Mouse (Mus musculus): ENCODE measurements around the gene Them7. TPM values are rescaled to one million over a fixed set of nuclear protein-coding genes. Genes with fewer than 3 reads are reported as not detected.

The Them7 gene
- polyA plus RNA-seq, 1 experiment from 2014 or later = not detected

DNA sequence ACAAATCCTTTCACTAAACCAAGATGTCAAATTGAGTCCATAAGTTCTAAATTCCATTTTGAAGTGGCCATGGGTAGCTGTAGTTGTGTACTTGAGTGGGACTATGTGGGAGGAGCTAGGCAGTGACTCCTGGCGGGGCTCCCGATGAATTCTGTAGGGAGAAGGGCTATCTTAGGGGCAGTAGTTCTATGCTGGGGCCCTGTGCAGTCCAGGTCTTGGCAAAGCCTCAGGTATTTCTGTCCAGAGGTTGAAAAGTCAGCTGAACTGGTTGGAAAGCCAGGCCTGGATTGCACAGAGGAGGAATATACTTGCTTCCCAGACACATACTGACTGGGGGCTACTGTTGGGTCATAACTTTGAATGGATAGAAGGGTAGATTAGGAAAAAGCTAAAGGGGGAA is 4.3 kb downstream of the Them7 start:
- WGBS = 79% methylated on average over 2 of the region's 2 CpGs
- Histone ChIP-seq H3K4me1 (ENCODE audit: control insufficient read depth, insufficient read depth, low read length) (peaks cover 3% of the 10 kb centered on the region; the same call in 1 of the 2 replicates), H3K9ac (ENCODE audit: low read length) (no peak overlapping the region), H3K27me3 (replicated peaks; ENCODE audit: control insufficient read depth, insufficient read depth, low read length) (peaks cover 9% of the 10 kb centered on the region), H3K4me2 (ENCODE audit: low read length) (no peak overlapping the region), H3K27ac (ENCODE audit: low read depth, low read length) (no peak overlapping the region), H3K4me3 (ENCODE audit: low read depth, low read length) (no peak overlapping the region), H3K9me3 (replicated peaks; ENCODE audit: control insufficient read depth, low read length) (no peaks in the 10 kb centered on the region), H3K36me3 (ENCODE audit: control insufficient read depth, insufficient read depth, low read length) (no peaks in the 10 kb centered on the region)
- DNase-seq (ENCODE audit: low spot score) (no peak), ATAC-seq (no peak)

DNA sequence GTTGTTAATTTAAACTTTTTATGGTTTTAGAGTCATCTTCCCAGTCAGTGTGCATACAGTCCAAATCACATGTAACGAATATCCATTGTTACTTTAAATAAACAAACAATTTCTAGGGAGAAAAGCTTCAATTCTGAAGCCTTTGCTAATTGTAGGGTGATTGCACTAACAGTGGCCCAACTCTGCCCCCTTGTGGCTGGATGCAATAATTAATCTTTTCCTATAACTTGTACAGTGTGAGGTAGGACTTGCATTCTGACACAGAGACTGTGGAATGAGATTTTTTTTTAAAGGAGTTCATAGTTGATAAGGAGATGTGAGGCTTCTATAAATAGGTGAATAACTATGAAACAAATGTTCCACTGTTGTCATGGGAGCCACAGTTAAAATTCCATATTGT is 6.2 kb downstream of the Them7 start:
- 0% methylated on average over 1 of the region's 1 CpGs for WGBS
- Histone ChIP-seq H3K9me3 (replicated peaks; ENCODE audit: control insufficient read depth, low read length) (no peaks in the 10 kb centered on the region), H3K27me3 (replicated peaks; ENCODE audit: control insufficient read depth, insufficient read depth, low read length) (no peaks in the 10 kb centered on the region), H3K4me3 (ENCODE audit: low read depth, low read length) (no peak overlapping the region), H3K36me3 (ENCODE audit: control insufficient read depth, insufficient read depth, low read length) (no peaks in the 10 kb centered on the region), H3K27ac (ENCODE audit: low read depth, low read length) (no peak overlapping the region), H3K9ac (ENCODE audit: low read length) (no peak overlapping the region), H3K4me1 (ENCODE audit: control insufficient read depth, insufficient read depth, low read length) (no peaks in the 10 kb centered on the region), H3K4me2 (ENCODE audit: low read length) (no peak overlapping the region)
- ATAC-seq (peak; percentile 74), DNase-seq (ENCODE audit: low spot score) (peak; percentile 85)

DNA sequence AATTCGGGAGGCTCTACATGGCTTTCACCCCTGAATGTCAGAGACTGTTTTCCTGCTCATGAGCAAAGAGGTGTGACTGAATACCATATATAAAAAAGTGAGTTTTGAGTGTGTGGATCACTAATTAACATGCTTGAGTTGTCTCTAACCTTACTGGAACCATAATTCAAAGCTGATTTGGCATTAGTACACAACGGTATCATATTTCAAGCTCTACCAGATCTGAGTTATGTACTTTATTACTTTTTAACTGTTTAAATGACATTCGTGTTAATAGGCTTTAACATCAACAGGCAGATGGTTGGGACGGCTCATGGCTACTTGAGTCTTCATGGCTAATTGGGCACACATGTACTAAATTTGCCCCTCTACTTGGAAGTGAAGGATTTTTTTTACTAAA is 8.3 kb downstream of the Them7 start:
- no peak for ATAC-seq
- H3K4me2 ChIP-seq (ENCODE audit: low read length) = no peak overlapping the region
- no peak overlapping the region for H3K4me3 ChIP-seq (ENCODE audit: low read depth, low read length)
- no peaks in the 10 kb centered on the region for H3K4me1 ChIP-seq (ENCODE audit: control insufficient read depth, insufficient read depth, low read length)
- H3K27me3 ChIP-seq (replicated peaks; ENCODE audit: control insufficient read depth, insufficient read depth, low read length) = no peaks in the 10 kb centered on the region
- no peaks in the 10 kb centered on the region for H3K9me3 ChIP-seq (replicated peaks; ENCODE audit: control insufficient read depth, low read length)
- no peaks in the 10 kb centered on the region for H3K36me3 ChIP-seq (ENCODE audit: control insufficient read depth, insufficient read depth, low read length)
- no peak overlapping the region for H3K27ac ChIP-seq (ENCODE audit: low read depth, low read length)
- WGBS = 73% methylated on average over 4 of the region's 4 CpGs
- no peak overlapping the region for H3K9ac ChIP-seq (ENCODE audit: low read length)
- DNase-seq (ENCODE audit: low spot score) = no peak

DNA sequence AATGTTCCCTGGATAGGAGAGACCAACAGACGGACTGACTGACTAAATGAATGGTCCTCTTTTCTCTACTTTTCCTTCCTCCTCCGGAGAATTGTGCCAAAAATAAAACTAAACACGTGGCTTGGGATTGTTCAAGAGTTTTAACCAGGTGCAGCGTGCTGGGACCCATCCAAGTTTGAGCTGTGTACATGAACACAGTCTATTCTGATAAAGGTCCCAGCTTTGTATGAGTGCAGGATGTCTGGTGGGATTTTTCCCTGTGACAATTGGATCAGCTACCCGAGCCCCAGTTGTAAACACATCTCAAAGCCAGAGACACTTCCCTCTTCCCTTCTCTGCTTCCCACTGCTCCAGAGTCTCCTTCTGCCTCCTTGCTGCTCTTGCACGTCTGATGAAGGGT is 10.2 kb downstream of the Them7 start:
- Histone ChIP-seq H3K9ac (ENCODE audit: low read length) (no peak overlapping the region), H3K4me2 (ENCODE audit: low read length) (no peak overlapping the region), H3K9me3 (replicated peaks; ENCODE audit: control insufficient read depth, low read length) (no peaks in the 10 kb centered on the region), H3K4me1 (ENCODE audit: control insufficient read depth, insufficient read depth, low read length) (no peaks in the 10 kb centered on the region), H3K27ac (ENCODE audit: low read depth, low read length) (no peak overlapping the region), H3K27me3 (replicated peaks; ENCODE audit: control insufficient read depth, insufficient read depth, low read length) (no peaks in the 10 kb centered on the region), H3K4me3 (ENCODE audit: low read depth, low read length) (no peak overlapping the region), H3K36me3 (ENCODE audit: control insufficient read depth, insufficient read depth, low read length) (no peaks in the 10 kb centered on the region)
- DNase-seq (ENCODE audit: low spot score) (no peak), ATAC-seq (no peak)
- WGBS = 78% methylated on average over 6 of the region's 6 CpGs

DNA sequence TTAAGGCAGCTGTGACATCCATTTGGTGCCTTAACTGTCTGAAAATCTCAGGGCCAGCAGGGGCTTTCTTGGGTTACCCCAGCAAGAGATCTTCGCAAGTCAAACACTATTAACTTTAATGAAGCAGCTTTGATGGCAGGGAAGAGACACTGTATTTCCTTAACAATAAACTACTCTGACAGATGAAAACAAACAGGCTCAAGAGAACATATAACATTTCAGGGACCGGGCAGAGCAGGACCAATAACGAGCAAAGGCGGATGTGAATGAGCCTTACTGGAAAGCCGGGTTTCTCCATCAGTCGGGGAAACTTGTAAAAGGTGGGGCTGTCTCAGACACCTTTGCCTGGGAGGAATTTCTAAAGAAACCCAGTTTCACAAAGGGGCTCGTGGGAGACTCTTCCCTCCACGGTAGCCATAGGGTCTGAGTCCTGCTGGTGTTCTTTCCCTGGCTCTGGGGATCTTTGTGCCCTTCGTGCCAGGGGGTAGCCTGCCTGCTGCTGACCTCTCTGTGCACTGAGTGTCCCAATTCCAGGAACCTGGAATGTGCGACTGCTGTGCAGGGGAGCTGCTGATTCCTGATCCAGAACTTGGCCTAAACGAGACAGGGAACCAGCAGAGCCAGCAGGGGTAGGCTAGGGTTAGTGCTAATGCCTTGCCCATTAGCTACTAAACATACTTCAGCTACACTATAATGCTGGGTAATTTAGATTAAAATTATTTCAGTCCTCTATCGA is 11.4 kb downstream of the Them7 start:
- Histone ChIP-seq H3K36me3 (ENCODE audit: control insufficient read depth, insufficient read depth, low read length) (no peaks in the 10 kb centered on the region), H3K27ac (ENCODE audit: low read depth, low read length) (no peak overlapping the region), H3K9me3 (replicated peaks; ENCODE audit: control insufficient read depth, low read length) (no peaks in the 10 kb centered on the region), H3K4me2 (ENCODE audit: low read length) (no peak overlapping the region), H3K27me3 (replicated peaks; ENCODE audit: control insufficient read depth, insufficient read depth, low read length) (no peaks in the 10 kb centered on the region), H3K9ac (ENCODE audit: low read length) (no peak overlapping the region), H3K4me1 (ENCODE audit: control insufficient read depth, insufficient read depth, low read length) (no peaks in the 10 kb centered on the region), H3K4me3 (ENCODE audit: low read depth, low read length) (no peak overlapping the region)
- ATAC-seq (no peak), DNase-seq (ENCODE audit: low spot score) (no peak)
- WGBS = 44% methylated on average over 12 of the region's 12 CpGs

DNA sequence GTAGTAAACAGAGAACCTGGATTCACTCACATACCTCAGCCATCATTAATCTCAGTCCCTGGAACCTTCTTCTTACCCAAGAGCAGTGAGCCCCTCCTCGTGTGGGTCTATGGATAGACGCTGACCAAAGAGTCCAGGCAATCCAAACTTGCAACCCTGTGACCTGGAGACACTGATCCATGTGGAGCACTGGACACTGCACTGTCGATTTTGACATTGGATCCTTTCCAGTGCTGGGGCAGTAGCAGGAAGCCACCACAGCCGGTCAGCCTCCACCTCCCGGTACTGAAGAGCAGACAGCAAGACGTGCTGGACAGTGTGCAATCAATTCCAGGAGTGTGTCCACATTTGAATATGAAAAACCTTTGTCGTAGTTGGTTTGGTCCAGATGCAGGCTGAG is 13.3 kb downstream of the Them7 start:
- Histone ChIP-seq H3K4me1 (ENCODE audit: control insufficient read depth, insufficient read depth, low read length) (no peaks in the 10 kb centered on the region), H3K9ac (ENCODE audit: low read length) (no peak overlapping the region), H3K9me3 (replicated peaks; ENCODE audit: control insufficient read depth, low read length) (no peaks in the 10 kb centered on the region), H3K36me3 (ENCODE audit: control insufficient read depth, insufficient read depth, low read length) (no peaks in the 10 kb centered on the region), H3K27me3 (replicated peaks; ENCODE audit: control insufficient read depth, insufficient read depth, low read length) (no peaks in the 10 kb centered on the region), H3K4me3 (ENCODE audit: low read depth, low read length) (no peak overlapping the region), H3K27ac (ENCODE audit: low read depth, low read length) (no peak overlapping the region), H3K4me2 (ENCODE audit: low read length) (no peak overlapping the region)
- DNase-seq (ENCODE audit: low spot score) (no peak), ATAC-seq (no peak)
- 69% methylated on average over 7 of the region's 7 CpGs for WGBS

DNA sequence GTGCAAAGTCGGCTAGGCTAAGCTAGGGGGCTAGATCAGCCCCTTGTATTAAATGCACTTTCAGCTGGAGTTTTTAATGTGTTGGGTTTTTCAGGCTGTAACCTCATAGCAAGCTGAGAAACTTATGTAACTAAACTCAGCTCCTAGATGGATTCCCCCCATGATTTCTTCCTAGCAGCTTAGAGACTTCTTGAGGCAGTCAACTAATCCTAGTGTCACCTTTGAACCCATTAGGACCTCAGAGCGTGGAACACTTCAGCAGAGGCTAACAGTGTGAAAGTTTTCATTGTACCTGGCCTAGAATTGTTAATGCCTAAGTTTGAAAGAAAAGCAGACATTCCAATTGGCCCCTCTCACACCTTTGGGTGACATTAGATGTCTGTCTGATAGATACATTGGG is 13.7 kb downstream of the Them7 start:
- no peak overlapping the region for H3K9ac ChIP-seq (ENCODE audit: low read length)
- H3K4me2 ChIP-seq (ENCODE audit: low read length) = no peak overlapping the region
- ATAC-seq (no peak), DNase-seq (ENCODE audit: low spot score) (no peak)
- H3K36me3 ChIP-seq (ENCODE audit: control insufficient read depth, insufficient read depth, low read length) = no peaks in the 10 kb centered on the region
- H3K4me3 ChIP-seq (ENCODE audit: low read depth, low read length) = no peak overlapping the region
- H3K27me3 ChIP-seq (replicated peaks; ENCODE audit: control insufficient read depth, insufficient read depth, low read length) = no peaks in the 10 kb centered on the region
- no peak overlapping the region for H3K27ac ChIP-seq (ENCODE audit: low read depth, low read length)
- WGBS = 65% methylated on average over 2 of the region's 2 CpGs
- H3K9me3 ChIP-seq (replicated peaks; ENCODE audit: control insufficient read depth, low read length) = no peaks in the 10 kb centered on the region
- no peaks in the 10 kb centered on the region for H3K4me1 ChIP-seq (ENCODE audit: control insufficient read depth, insufficient read depth, low read length)

DNA sequence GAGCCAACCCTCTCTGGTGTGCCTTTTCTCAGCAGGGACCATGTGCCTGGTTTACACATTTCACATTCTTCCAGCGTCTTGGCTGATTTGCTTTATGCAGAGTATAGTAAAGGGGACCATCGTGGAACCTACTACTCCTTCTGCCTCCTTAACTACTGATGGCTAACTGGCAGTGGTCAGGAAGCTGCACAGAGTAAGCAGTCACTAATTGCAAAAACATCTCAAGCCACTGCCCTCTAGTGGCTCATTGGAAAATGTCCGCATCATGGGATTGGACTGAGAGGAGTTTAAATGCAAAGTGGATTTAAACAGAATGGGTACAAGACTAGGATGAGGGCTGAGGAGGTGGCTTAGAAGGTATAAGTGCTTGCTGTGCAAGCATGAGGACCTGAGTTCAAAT is 14.7 kb downstream of the Them7 start:
- Histone ChIP-seq H3K36me3 (ENCODE audit: control insufficient read depth, insufficient read depth, low read length) (no peaks in the 10 kb centered on the region), H3K27me3 (replicated peaks; ENCODE audit: control insufficient read depth, insufficient read depth, low read length) (no peaks in the 10 kb centered on the region), H3K4me3 (ENCODE audit: low read depth, low read length) (no peak overlapping the region), H3K27ac (ENCODE audit: low read depth, low read length) (no peak overlapping the region), H3K4me2 (ENCODE audit: low read length) (no peak overlapping the region), H3K9ac (ENCODE audit: low read length) (no peak overlapping the region), H3K9me3 (replicated peaks; ENCODE audit: control insufficient read depth, low read length) (no peaks in the 10 kb centered on the region), H3K4me1 (ENCODE audit: control insufficient read depth, insufficient read depth, low read length) (no peaks in the 10 kb centered on the region)
- WGBS = 21% methylated on average over 3 of the region's 3 CpGs
- DNase-seq (ENCODE audit: low spot score) (peak; percentile 70), ATAC-seq (peak; percentile 54)

DNA sequence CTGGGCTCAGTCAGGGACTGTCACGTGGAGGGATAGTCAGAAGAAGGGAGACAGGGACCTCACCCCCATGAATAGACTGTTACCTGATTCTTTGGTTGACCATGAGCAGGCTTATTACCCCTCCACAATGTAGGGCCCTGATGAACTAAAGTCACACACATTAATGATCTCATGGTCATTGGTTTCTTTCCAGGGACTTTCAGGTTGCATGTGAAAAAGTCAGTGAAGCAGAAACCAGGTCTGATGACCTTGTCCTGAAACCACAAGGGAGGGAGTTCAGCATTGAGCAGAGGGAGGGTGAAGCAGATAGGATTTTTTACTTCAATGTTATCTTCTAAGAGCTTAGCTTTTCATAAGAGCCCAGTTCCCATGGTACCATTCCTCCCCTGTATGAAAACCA is 16.5 kb downstream of the Them7 start:
- no peaks in the 10 kb centered on the region for H3K27me3 ChIP-seq (replicated peaks; ENCODE audit: control insufficient read depth, insufficient read depth, low read length)
- WGBS = 67% methylated on average over 1 of the region's 1 CpGs
- H3K9me3 ChIP-seq (replicated peaks; ENCODE audit: control insufficient read depth, low read length) = no peaks in the 10 kb centered on the region
- no peaks in the 10 kb centered on the region for H3K4me1 ChIP-seq (ENCODE audit: control insufficient read depth, insufficient read depth, low read length)
- H3K4me3 ChIP-seq (ENCODE audit: low read depth, low read length) = no peak overlapping the region
- DNase-seq (ENCODE audit: low spot score) (no peak), ATAC-seq (no peak)
- H3K4me2 ChIP-seq (ENCODE audit: low read length) = no peak overlapping the region
- no peak overlapping the region for H3K9ac ChIP-seq (ENCODE audit: low read length)
- no peaks in the 10 kb centered on the region for H3K36me3 ChIP-seq (ENCODE audit: control insufficient read depth, insufficient read depth, low read length)
- H3K27ac ChIP-seq (ENCODE audit: low read depth, low read length) = no peak overlapping the region

Measured in forebrain, embryonic 14.5 days (tissue).